ENCODE assay signal across 16 mouse cellular contexts in genomic region chr13:79886361-79886760, GRCm38 (mm10).
"Had no signal": no experiment of that assay in that cellular context is flagged by ENCODE, and none has a peak within 500 bp of the region (broad histone marks: within the 10 kb centered on the region; RNA-seq: fewer than 3 reads in every experiment).

No protein-coding gene starts in this region.

- H3K36me3 ChIP-seq: neural tube, embryonic 13.5 days; neural tube, embryonic 15.5 days; stomach, embryonic 15.5 days had no signal

- H3K4me3 ChIP-seq: neural tube, embryonic 13.5 days; neural tube, embryonic 15.5 days; stomach, embryonic 15.5 days had no signal

- DNase-seq: retina, postnatal 1 day; right cerebral cortex, adult 18-20 months; right cerebral cortex, postnatal 14 days; right cerebral cortex, postnatal 25 days; right cerebral cortex, postnatal 4 days; spleen, adult 18-20 months; thymus, adult 18-20 months; thymus, adult 2 months; thymus, postnatal 14 days; thymus, postnatal 25 days; thymus, postnatal 36 days; thymus, postnatal 4 days had no signal

- H3K9me3 ChIP-seq: neural tube, embryonic 13.5 days; neural tube, embryonic 15.5 days; stomach, embryonic 15.5 days had no signal

- H3K9ac ChIP-seq: neural tube, embryonic 13.5 days; neural tube, embryonic 15.5 days; stomach, embryonic 15.5 days had no signal

- H3K27ac ChIP-seq: neural tube, embryonic 13.5 days; neural tube, embryonic 15.5 days; stomach, embryonic 15.5 days; stomach, postnatal 0 days had no signal

- H3K4me1 ChIP-seq: neural tube, embryonic 13.5 days; neural tube, embryonic 15.5 days; stomach, embryonic 15.5 days had no signal

- H3K27me3 ChIP-seq: neural tube, embryonic 13.5 days; neural tube, embryonic 15.5 days; stomach, embryonic 15.5 days had no signal

- H3K4me2 ChIP-seq: neural tube, embryonic 13.5 days; neural tube, embryonic 15.5 days; stomach, embryonic 15.5 days had no signal
